Mouse (Mus musculus): ENCODE measurements around the gene Hcar1. TPM values are rescaled to one million over a fixed set of nuclear protein-coding genes. Genes with fewer than 3 reads are reported as not detected.

Gene Hcar1
- polyA plus RNA-seq, 1 experiment, result 0.38 TPM

- DNase-seq, result no peak
- H3K27ac ChIP-seq (ENCODE audit: insufficient read depth, low read length), result no peak overlapping the region
- H3K4me3 ChIP-seq (replicated peaks; ENCODE audit: insufficient read depth, low read depth, low read length), result no peak overlapping the region
- peaks cover 10% of the 10 kb centered on the region for H3K4me1 ChIP-seq (ENCODE audit: control insufficient read depth, insufficient read depth, low read length)
- WGBS, result 74% methylated on average over 11 of the region's 11 CpGs
- TF ChIP-seq POLR2A (IDR thresholded peaks at IDR 0.05; ENCODE audit: borderline replicate concordance, insufficient read depth, low read length) (no peak), CTCF (IDR thresholded peaks at IDR 0.05; ENCODE audit: borderline replicate concordance, insufficient read depth, low read depth, low read length) (no peak)
- H3K27me3 ChIP-seq (ENCODE audit: control insufficient read depth, insufficient read depth, low read length), result no peaks in the 10 kb centered on the region
Measured at GRCm38 (mm10) chr5:123904059-123904672, 24.3 kb upstream of the Hcar1 start.

GRCm38 (mm10) chr5:123897352-123897751 lies 17.5 kb upstream of the Hcar1 start:
- WGBS, result 84% methylated on average over 13 of the region's 13 CpGs
- Histone ChIP-seq H3K27ac (ENCODE audit: insufficient read depth, low read length) (no peak overlapping the region), H3K4me3 (replicated peaks; ENCODE audit: insufficient read depth, low read depth, low read length) (no peak overlapping the region), H3K27me3 (ENCODE audit: control insufficient read depth, insufficient read depth, low read length) (no peaks in the 10 kb centered on the region), H3K4me1 (ENCODE audit: control insufficient read depth, insufficient read depth, low read length) (no peaks in the 10 kb centered on the region)
- TF ChIP-seq CTCF (IDR thresholded peaks at IDR 0.05; ENCODE audit: borderline replicate concordance, insufficient read depth, low read depth, low read length), result no peak
- TF ChIP-seq POLR2A (IDR thresholded peaks at IDR 0.05; ENCODE audit: borderline replicate concordance, insufficient read depth, low read length), result no peak
- DNase-seq, result no peak

- no peak for DNase-seq
Measured at GRCm38 (mm10) chr5:123896395-123896794, 16.6 kb upstream of the Hcar1 start.

GRCm38 (mm10) chr5:123893520-123893919 lies 13.7 kb upstream of the Hcar1 start:
- 86% methylated on average over 5 of the region's 5 CpGs for WGBS
- H3K4me3 ChIP-seq (replicated peaks; ENCODE audit: insufficient read depth, low read depth, low read length), result no peak overlapping the region

More at GRCm38 (mm10) chr5:123896395-123896794, 16.6 kb upstream of the Hcar1 start:
- TF ChIP-seq CTCF (IDR thresholded peaks at IDR 0.05; ENCODE audit: borderline replicate concordance, insufficient read depth, low read depth, low read length) (no peak), POLR2A (IDR thresholded peaks at IDR 0.05; ENCODE audit: borderline replicate concordance, insufficient read depth, low read length) (no peak)
- Histone ChIP-seq H3K27me3 (ENCODE audit: control insufficient read depth, insufficient read depth, low read length) (no peaks in the 10 kb centered on the region), H3K4me1 (ENCODE audit: control insufficient read depth, insufficient read depth, low read length) (peaks cover 2% of the 10 kb centered on the region; the same call in 1 of the 2 replicates), H3K27ac (ENCODE audit: insufficient read depth, low read length) (no peak overlapping the region), H3K4me3 (replicated peaks; ENCODE audit: insufficient read depth, low read depth, low read length) (no peak overlapping the region)
- 87% methylated on average over 11 of the region's 11 CpGs for WGBS

GRCm38 (mm10) chr5:123891669-123892068 lies 11.8 kb upstream of the Hcar1 start:
- WGBS, result 36% methylated on average over 6 of the region's 6 CpGs
- DNase-seq, result no peak
- H3K27ac ChIP-seq (ENCODE audit: insufficient read depth, low read length), result no peak overlapping the region
- H3K27me3 ChIP-seq (ENCODE audit: control insufficient read depth, insufficient read depth, low read length), result no peaks in the 10 kb centered on the region
- TF ChIP-seq CTCF (IDR thresholded peaks at IDR 0.05; ENCODE audit: borderline replicate concordance, insufficient read depth, low read depth, low read length), result no peak
- TF ChIP-seq POLR2A (IDR thresholded peaks at IDR 0.05; ENCODE audit: borderline replicate concordance, insufficient read depth, low read length), result no peak
- peaks cover 2% of the 10 kb centered on the region; the same call in 1 of the 2 replicates for H3K4me1 ChIP-seq (ENCODE audit: control insufficient read depth, insufficient read depth, low read length)
- no peak overlapping the region for H3K4me3 ChIP-seq (replicated peaks; ENCODE audit: insufficient read depth, low read depth, low read length)

More at GRCm38 (mm10) chr5:123893520-123893919, 13.7 kb upstream of the Hcar1 start:
- no peak for DNase-seq
- Histone ChIP-seq H3K27me3 (ENCODE audit: control insufficient read depth, insufficient read depth, low read length) (no peaks in the 10 kb centered on the region), H3K27ac (ENCODE audit: insufficient read depth, low read length) (no peak overlapping the region), H3K4me1 (ENCODE audit: control insufficient read depth, insufficient read depth, low read length) (peaks cover 2% of the 10 kb centered on the region; the same call in 1 of the 2 replicates)
- TF ChIP-seq CTCF (IDR thresholded peaks at IDR 0.05; ENCODE audit: borderline replicate concordance, insufficient read depth, low read depth, low read length) (no peak), POLR2A (IDR thresholded peaks at IDR 0.05; ENCODE audit: borderline replicate concordance, insufficient read depth, low read length) (no peak)

- 81% methylated on average over 5 of the region's 5 CpGs for WGBS
- Histone ChIP-seq H3K27ac (ENCODE audit: insufficient read depth, low read length) (no peak overlapping the region), H3K4me1 (ENCODE audit: control insufficient read depth, insufficient read depth, low read length) (peaks cover 2% of the 10 kb centered on the region; the same call in 1 of the 2 replicates), H3K4me3 (replicated peaks; ENCODE audit: insufficient read depth, low read depth, low read length) (no peak overlapping the region), H3K27me3 (ENCODE audit: control insufficient read depth, insufficient read depth, low read length) (no peaks in the 10 kb centered on the region)
- TF ChIP-seq POLR2A (IDR thresholded peaks at IDR 0.05; ENCODE audit: borderline replicate concordance, insufficient read depth, low read length), result no peak
- TF ChIP-seq CTCF (IDR thresholded peaks at IDR 0.05; ENCODE audit: borderline replicate concordance, insufficient read depth, low read depth, low read length), result no peak
- DNase-seq, result no peak
Measured at GRCm38 (mm10) chr5:123890987-123891386, 11.2 kb upstream of the Hcar1 start.

- H3K27ac ChIP-seq (ENCODE audit: insufficient read depth, low read length), result no peak overlapping the region
- H3K4me1 ChIP-seq (ENCODE audit: control insufficient read depth, insufficient read depth, low read length), result peaks cover 2% of the 10 kb centered on the region; the same call in 1 of the 2 replicates
- TF ChIP-seq POLR2A (IDR thresholded peaks at IDR 0.05; ENCODE audit: borderline replicate concordance, insufficient read depth, low read length) (no peak), CTCF (IDR thresholded peaks at IDR 0.05; ENCODE audit: borderline replicate concordance, insufficient read depth, low read depth, low read length) (no peak)
- H3K27me3 ChIP-seq (ENCODE audit: control insufficient read depth, insufficient read depth, low read length), result no peaks in the 10 kb centered on the region
- no peak overlapping the region for H3K4me3 ChIP-seq (replicated peaks; ENCODE audit: insufficient read depth, low read depth, low read length)
- WGBS, result 75% methylated on average over 2 of the region's 2 CpGs
- DNase-seq, result no peak
Measured at GRCm38 (mm10) chr5:123890312-123890711, 10.5 kb upstream of the Hcar1 start.

- H3K27ac ChIP-seq (ENCODE audit: insufficient read depth, low read length), result no peak overlapping the region
- no peak overlapping the region for H3K4me3 ChIP-seq (replicated peaks; ENCODE audit: insufficient read depth, low read depth, low read length)
- 81% methylated on average over 3 of the region's 3 CpGs for WGBS
- DNase-seq, result no peak
- H3K4me1 ChIP-seq (ENCODE audit: control insufficient read depth, insufficient read depth, low read length), result no peaks in the 10 kb centered on the region; the same call in 1 of the 2 replicates
- TF ChIP-seq CTCF (IDR thresholded peaks at IDR 0.05; ENCODE audit: borderline replicate concordance, insufficient read depth, low read depth, low read length) (no peak), POLR2A (IDR thresholded peaks at IDR 0.05; ENCODE audit: borderline replicate concordance, insufficient read depth, low read length) (no peak)
- no peaks in the 10 kb centered on the region for H3K27me3 ChIP-seq (ENCODE audit: control insufficient read depth, insufficient read depth, low read length)
Measured at GRCm38 (mm10) chr5:123886365-123886764, 6.5 kb upstream of the Hcar1 start.
